Mouse (Mus musculus) cerebellum, adult 8-10 months (tissue): ENCODE results near the gene Gm20498.
A peak's percentile ranks its signal among the peaks of the same experiment; 100 is the strongest.

Source experiments
- DNase-seq: peaks from one replicate; pipeline ENCODE4 v3.0.0; 2022

Gene Gm20498

DNA sequence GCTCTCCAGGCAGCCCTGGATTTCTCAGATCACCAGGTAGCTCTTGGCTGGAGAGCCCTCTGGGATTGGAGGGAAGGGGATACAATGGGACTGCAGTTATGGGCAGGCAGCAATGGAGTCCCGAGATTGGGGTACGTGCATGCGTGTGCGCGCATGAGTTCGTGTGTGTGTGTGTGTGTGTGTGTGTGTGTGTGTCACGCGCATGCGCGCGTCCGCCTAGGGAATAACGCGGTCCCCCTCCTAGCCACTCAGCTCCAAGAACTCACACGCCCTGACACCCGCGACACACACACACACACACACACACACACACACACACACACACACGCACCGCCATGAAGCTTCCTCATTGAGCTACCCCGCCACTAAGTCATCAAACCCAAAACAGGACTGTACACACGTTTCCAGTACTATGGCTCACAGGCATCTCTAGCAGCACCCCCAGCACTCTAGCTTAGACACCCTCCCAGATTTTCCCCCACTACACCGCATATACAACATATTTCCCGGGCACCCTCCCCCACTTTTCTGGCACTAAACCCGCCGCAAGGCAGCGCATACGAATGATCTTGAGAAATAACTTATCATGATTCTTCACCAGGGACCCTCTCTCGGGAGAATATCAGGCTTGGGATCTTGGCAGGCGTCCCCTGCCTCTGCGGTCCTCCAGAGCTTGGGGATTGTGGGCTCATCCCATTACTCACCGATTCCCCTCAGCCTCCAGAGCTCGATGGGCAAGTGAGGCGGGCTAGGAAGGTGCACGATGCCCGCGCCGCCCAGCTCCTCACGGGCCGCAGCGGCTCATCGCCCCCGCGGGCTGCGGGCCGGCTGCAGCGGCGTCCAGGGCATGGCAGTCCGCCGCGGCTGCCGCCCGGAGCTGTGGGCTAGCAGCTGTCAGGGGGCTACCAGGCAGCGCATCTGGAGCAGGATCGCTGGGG is 200.5 kb downstream of the Gm20498 start:
- peak; percentile 79 for DNase-seq

DNA sequence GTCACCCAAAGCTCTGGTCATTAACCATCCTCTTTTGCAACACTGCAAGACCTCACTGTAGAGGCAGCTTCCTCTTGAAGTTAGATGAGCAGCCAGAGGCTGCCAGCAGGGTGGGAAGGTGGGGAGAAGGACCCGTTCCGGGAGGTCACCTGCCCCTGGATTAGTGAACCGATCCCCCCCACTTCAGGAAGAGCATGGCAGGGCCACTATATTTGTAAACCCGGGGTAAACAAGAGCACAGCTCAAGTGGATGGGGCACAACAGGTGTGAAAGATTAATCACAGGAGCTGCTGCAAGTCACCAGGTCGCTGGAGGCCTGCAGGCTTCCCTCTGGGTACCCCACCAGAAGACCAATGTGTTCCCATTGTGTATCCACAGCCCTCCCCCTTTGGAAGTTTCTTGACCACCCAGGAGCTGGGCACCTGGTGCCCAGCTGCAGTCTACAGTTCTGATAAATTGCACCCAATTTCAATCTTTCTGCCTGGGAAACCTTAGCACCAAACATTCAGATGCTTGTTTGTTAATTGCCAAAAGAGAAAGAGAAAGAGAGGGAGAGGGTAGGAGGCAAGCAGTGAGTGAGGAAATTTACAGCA is 201.6 kb downstream of the Gm20498 start:
- no peak for DNase-seq

DNA sequence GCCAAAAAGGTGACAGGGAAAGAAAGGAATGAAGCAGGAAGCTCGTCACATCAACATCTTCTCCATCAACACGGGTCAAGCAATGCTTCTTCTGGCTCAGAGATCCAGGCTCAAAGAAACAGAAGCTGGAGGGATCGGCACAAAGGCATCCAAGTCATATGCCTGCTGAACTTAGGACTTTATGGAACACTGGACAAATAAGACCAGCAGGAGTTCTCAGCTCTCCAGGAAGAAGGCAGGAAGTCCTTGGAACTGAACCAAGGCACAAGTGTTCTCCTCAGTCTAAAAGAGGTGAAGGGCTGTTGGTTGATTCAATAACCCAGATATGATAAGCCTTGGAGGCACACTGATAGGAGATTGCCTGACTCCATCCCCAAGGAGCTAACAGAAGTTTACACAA is 207.7 kb downstream of the Gm20498 start:
- no peak for DNase-seq

DNA sequence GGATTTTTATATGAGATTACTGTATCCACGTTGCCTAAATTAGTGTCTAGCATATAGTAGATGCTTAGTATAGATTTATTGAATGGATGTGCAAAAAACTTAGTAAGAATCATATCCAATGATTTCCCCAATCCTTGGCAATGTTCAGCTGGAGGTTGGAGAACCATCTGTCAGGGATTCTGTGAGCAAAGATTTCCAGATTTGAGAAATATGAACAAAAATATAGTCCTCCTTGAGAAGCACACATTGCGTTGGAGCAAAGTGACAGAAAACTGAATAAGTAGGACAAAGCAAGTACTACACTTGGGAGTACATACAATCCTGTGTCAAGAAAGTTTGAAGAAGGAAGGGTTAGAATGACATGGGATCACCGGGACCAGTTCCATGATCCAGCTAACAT is 208.6 kb downstream of the Gm20498 start:
- DNase-seq: no peak

DNA sequence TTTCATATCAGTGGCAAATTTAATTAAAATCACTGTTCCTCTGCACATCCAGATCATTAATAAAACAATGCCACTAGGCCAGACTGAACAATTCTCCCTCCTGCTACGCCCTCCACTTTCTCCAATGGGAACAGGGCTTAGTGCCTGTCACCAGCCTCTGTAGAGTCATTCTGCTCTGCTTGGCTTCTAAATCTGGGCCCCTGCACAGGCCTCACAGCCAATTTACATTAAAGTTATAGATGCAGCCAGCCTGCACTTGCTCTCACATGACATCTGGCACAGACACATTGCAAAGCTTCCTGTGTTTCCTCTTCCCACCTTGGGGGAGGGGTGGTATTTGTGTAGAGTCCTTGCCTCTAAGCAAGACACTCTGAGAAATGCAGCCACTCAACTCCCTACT is 211.7 kb downstream of the Gm20498 start:
- DNase-seq: no peak

DNA sequence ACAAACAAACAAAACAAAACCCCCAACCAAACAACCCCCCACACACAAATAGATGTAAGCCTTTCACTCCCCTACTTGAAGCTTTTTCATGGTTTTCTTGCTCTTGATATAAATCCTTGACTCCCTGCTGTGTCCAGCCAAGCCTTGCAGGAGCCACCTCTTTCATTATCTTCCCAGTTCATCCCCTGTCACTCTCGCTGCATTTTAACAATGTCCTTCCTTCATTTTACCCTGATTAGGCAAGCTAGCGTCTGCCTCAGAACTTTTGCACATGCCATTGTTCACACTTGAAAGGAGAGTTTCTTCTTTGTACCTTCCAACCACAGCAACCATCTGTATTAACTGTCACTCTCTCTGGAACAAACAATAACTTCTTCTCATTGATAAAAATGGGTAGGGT is 214.9 kb downstream of the Gm20498 start:
- DNase-seq: no peak

DNA sequence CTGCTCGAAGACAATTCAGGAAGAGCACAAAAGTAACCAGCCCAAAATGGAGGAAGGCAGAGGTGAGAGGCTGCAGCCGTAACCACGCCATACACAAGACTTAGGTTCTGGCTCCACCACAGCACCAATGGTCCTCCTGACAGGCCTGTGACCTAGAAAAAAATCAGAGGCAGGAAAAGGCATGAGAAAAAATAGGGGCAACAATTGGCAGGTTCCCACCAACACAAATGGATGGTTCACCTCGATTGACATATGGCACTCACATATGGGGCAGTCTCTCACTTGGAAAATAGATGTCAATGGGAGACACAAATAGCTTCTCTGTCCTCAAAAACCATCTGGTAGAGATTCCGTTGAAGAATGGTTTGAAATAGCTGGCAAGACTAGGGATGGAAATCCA is 216.8 kb downstream of the Gm20498 start:
- DNase-seq: peak; percentile 85
